Mouse (Mus musculus) frontal cortex, postnatal 25 days (tissue): ENCODE results near the gene Nkx2-1.

Source experiments
- DNase-seq, 2 experiments: peaks; one replicate each; pipeline ENCODE4 v3.0.0; 2022; ENCODE audit warnings: low spot score in 2 of 2

The Nkx2-1 gene

DNA sequence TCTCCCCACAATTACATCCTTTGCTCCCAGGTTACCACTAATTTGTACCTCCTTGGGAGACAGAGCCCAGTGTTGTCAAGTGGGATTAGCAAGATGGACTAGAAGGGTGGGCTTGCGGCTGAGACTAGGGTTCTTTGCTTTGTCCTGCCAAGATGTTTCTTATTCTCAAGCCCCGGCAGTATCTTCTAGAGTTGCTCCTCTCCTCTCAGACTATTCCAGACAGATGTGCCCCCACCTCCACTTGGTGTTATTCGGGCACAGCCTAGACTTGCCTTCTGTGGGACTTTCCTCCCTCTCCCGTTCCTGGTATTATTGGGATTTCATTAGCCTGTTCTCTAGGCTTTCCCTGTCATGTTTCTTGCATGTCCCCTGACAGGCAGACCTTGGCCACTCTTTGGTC lies 14.5 kb downstream of the Nkx2-1 start:
- no peak for DNase-seq

DNA sequence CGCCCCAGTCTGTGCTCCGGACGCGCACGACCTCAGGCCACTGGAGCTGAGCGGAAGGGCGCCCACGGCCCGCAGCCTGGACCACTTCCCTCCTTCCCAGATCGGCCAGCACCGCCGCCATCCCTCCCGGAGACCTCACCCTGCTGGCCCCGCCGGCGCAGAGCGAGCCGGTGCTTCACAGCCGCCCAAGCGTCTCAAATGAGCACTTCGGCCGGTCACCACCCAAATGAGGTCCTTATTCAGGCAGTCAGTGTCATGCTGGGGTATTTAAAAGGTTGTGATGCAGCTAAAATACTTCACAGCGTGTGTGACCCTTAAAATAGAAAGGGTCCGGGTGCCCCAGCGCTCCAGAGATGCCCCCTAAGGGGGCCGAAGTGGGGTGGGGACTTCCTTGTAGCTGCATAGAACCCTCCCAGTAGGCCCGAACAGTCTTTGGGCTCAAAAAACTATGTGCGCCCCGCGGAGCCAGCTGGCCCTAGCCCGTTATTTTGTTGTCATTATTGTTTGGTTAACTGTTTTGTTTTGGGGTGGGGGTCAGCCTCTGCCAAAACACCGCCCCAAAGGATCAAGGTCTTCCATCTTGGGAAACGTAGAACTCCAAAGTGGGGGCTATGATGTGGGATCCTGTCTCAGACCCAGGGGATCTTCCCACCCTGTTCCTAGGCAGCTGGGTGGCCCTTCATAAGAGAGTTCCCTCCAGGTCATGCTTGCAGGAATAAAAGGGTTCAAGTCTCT lies 15.4 kb downstream of the Nkx2-1 start:
- no peak for DNase-seq

DNA sequence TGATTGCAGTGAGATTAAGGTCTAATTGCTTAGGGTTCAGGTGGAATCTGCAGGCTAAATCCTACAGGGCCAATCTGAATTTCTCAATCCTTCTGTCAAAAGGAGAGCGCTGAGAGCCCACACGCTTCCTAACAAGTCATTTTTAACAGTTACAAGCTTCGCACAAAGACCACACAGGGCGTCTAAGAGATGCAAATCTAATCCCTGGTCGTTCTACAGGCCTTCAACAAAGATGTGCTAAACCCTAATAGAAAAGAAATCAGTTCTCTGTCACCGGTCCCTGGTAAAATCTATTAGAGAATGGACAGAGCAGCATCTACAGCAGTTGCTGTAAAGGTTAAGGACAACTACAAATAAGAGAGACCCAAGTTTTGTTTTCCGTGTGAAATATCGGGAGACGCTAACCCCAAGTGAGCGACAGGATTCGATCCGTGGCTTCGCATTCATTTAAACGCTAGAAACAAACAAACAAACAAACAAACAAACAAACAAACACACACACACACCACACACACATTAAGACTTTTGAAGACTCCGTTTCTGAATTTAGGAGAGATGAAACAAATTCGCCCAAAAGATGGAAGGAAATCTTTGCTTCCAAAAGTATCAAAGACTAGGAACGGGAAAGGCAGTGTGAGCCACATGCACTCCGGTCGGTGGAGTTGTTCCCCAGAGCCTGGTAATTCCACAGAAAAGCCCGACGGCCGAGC lies 16.2 kb downstream of the Nkx2-1 start:
- no peak for DNase-seq

DNA sequence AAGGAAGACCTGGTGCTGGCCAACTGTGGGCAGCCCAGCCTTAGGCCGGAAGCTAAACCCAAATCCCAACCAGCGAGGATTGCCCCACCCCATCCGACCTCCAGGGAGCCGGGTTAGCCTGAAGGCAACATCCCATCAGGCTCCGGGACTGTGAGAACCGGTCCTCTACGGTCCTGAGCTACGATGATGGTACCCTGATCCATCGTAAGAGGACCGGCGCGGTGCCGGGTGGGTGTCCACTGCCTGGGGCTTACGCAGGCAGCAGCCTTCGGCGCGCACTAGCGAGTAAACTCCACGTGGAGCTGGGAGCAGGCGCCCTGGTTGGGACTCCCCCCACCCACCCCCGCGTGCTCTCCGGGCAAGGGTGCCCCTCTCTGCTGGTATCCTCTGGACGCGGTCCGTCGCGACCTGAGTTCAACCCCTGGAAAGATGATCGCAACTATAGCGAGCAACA lies 16.9 kb downstream of the Nkx2-1 start:
- DNase-seq: no peak

DNA sequence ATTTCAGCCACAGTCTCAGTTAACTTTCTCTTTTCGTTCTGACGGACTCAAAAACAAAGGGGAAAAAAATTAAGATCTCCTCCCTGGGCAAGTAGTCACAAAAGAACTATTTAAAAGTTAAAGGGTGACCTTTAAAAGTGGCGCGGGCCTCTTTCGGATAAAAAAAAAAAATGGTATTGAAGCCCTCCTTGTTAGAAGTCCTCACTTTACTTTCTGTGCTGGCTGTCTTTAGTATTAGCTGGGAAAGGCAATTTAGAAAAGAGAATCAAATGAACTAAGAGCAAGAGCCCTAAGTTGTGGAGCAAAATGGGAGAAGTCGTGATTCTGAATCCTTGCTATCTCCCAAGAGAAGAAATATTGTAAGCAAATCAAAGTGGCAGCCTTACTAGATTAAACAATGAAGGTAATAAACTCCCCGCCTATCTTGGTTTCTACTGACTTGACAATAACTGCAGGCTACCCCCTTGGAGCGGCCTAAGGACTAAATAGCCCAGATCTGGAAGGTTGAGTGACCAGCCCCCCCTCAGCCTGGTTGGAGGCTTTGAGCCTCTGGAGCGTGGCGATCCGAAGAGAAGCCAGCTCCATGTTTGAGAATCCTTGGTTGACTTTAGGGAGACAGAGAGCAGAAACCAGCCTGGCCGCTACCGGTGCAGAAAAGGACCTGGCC lies 17.5 kb downstream of the Nkx2-1 start:
- no peak for DNase-seq

DNA sequence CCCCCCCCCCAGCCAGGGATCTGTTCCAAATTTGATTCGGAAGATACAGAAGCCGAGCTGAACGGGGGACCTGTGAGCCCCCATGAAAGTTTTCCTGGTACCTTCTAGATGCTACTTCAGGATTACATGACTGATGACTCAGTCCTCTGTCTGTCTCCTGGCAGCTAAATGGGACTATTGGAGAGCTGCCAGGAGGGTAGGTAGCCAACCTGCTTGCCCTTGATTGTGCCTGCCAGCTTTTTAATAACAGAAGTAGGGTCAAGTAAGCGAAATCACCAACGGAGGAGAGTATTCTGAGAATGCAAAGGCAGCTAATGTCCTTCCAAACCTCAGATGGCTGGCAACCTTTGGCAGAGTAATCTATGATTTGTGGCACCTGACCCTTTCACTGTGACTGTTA lies 18.5 kb downstream of the Nkx2-1 start:
- no peak for DNase-seq

DNA sequence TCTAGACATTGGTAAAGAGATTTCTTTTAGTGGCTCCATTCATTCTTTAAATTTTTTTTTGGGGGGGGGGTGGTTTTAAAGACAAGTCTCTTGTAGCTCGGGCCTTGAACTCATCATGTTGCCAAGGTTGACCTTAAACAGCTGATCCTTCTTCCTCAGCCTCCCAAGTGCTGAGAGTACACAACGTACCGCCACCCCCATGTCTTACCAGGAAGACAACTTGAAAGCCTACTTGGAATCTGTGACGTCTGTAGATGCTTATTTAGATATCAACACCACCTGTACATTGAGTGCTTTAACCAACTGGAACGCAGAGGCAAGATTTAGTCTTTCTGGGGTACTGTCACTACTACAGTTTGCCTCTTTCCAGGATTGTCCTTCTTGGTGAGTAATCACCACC lies 21.9 kb downstream of the Nkx2-1 start:
- no peak for DNase-seq

DNA sequence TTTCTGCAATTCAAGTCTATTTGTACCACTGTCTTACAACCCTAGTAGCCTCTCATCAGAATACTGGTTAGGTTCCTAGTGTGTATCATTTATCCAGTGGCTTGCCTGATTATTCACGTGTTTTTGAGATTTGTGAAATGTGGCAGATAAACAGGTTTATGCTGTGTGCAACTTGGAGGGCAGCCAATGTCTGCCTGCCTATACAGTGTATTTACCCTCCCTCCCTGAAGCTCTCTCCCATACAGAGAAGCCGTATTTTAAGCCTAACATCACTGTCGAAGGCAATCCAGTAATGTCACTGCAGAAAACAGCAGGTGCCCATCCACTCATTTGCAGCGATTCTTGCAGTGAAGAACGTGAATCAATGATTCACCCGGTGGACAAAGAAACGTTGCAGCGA lies 28.3 kb downstream of the Nkx2-1 start:
- no peak for DNase-seq

DNA sequence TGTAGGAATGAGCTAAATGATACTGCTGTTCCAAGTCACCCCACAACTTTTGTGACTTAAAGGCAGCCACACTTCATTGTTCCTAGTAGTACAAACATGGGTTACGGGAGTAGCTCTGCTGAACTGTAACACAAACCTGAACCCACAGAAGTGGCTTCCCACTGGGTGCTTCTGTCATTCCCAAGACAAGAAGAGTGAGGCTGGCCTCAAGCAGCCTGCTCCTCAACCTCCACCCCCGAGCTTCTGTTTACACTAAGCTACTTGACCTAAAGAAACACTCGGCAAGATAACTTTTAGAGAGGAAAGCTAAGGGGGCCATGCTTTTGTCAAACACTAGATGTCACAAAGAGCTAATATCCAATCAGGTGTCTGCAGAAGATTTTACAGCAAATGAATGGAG lies 49.7 kb downstream of the Nkx2-1 start:
- no peak for DNase-seq

DNA sequence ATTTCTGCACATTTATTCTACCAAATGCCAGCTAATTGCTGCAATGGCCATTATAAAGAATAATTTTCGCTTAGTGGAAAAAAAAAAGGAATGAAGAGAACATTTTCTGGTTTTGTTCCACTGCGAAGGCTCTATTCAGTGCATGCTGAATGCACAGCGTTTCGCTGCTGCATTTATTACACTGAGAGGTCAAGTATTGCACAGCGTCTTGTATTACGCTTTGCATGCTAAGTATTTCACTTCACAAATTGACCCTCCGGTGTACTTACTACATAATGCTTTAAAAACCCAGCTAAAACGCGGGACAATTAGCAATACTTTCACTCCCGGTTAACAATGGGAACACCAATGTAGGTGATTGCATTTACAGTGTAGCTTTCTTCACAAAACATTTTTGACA lies 54.1 kb downstream of the Nkx2-1 start:
- DNase-seq: no peak
